Mouse (Mus musculus) megakaryocyte, embryonic 14.5 days (primary cell): ENCODE data around the gene Sypl.

Experiments
- FLI1 ChIP-seq: IDR thresholded peaks from 2 replicates; pipeline ENCODE4 v1.6.1; 2012; ENCODE audit warnings: low read length, inconsistent platforms, mixed read lengths
- GATA1 ChIP-seq: IDR thresholded peaks from 3 replicates; pipeline ENCODE4 v1.6.1; 2012; ENCODE audit warnings: mixed read lengths, low read length, inconsistent platforms, borderline replicate concordance

- no peak for TF ChIP-seq GATA1
- no peak for TF ChIP-seq FLI1
Observed at GRCm38 (mm10) chr12:32994081-32994480, 40.4 kb downstream of the Sypl start.
